Mouse (Mus musculus) cerebellum, adult 2 months (tissue): ENCODE results near the gene Bloc1s1.

ENCODE experiments used
- CTCF ChIP-seq: fragments of 200-500 bp; IDR thresholded peaks from 2 replicates; pipeline ENCODE4 v1.5.1; 2011; ENCODE audit warnings: low read depth, mild to moderate bottlenecking, control low read depth, low read length, moderate library complexity, borderline replicate concordance; ENCODE audit not compliant: insufficient read depth
- POLR2A ChIP-seq: fragments of 200-500 bp; IDR thresholded peaks from 2 replicates; pipeline ENCODE4 v1.6.1; 2011; ENCODE audit warnings: low read length, control low read depth, borderline replicate concordance; ENCODE audit not compliant: insufficient read depth

- TF ChIP-seq CTCF (no peak), POLR2A (no peak)
Observed at GRCm38 (mm10) chr10:128940475-128941061, 16.7 kb upstream of the Bloc1s1 start.
